Mouse (Mus musculus) gastrocnemius, postnatal 4 days (tissue): ENCODE data around the gene Brd7. TPM values are rescaled to one million over a fixed set of nuclear protein-coding genes. Genes with fewer than 3 reads are reported as not detected.

ENCODE experiments used
- DNase-seq, 2 experiments: peaks; one replicate each; pipeline ENCODE4 v3.0.0; 2021 to 2022; ENCODE audit warnings: low spot score in 2 of 2, mixed read lengths in 2 of 2
- total RNA-seq, 2 experiments: library from RNA; stranded (reverse); gene quantifications; 2 replicates each; pipeline ENCODE4 v1.2.3; 2021

Brd7 gene
- total RNA-seq, 2 experiments from 2014 or later: 71.1 to 71.9 TPM

- DNase-seq: peak; percentile 52 to 77
Measured at GRCm38 (mm10) chr8:88312966-88313365, 49.0 kb downstream of the Brd7 start.

GRCm38 (mm10) chr8:88310286-88310685, 51.7 kb downstream of the Brd7 start:
- no peak for DNase-seq

GRCm38 (mm10) chr8:88309881-88310280, 52.1 kb downstream of the Brd7 start:
- no peak for DNase-seq

- DNase-seq: no peak
Measured at GRCm38 (mm10) chr8:88309274-88309873, 52.6 kb downstream of the Brd7 start.

- no peak for DNase-seq
Measured at GRCm38 (mm10) chr8:88307736-88308135, 54.3 kb downstream of the Brd7 start.

- no peak for DNase-seq
Measured at GRCm38 (mm10) chr8:88306511-88306910, 55.5 kb downstream of the Brd7 start.

GRCm38 (mm10) chr8:88305814-88306213, 56.2 kb downstream of the Brd7 start:
- no peak for DNase-seq

- DNase-seq: no peak
Measured at GRCm38 (mm10) chr8:88301589-88302437, 60.2 kb downstream of the Brd7 start.

- DNase-seq: no peak
Measured at GRCm38 (mm10) chr8:88299907-88300603, 61.9 kb downstream of the Brd7 start.

- DNase-seq: no peak
Measured at GRCm38 (mm10) chr8:88298733-88299103, 63.3 kb downstream of the Brd7 start.

GRCm38 (mm10) chr8:88297976-88298732, 63.8 kb downstream of the Brd7 start:
- no peak for DNase-seq

DNA sequence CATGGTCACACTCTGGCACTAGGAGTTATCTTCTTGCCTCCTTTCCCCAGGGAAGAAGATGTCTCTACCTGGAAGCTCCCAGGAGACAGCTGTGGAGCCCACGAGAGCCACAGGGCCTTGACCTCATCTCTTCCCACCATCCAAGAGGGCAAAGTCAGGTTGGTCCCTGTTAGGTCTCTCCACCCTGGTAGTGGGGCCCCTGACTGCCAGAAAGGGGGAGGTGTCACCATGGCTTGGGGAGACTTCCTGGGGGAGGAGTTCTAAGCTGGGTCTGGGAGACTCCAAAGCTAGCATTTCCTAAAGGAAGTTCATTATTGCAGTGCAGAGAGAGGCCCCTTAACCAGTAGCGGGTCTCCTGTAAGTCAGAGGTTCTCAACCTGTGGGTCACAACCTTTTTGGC, 67.0 kb downstream of the Brd7 start:
- no peak for DNase-seq

DNA sequence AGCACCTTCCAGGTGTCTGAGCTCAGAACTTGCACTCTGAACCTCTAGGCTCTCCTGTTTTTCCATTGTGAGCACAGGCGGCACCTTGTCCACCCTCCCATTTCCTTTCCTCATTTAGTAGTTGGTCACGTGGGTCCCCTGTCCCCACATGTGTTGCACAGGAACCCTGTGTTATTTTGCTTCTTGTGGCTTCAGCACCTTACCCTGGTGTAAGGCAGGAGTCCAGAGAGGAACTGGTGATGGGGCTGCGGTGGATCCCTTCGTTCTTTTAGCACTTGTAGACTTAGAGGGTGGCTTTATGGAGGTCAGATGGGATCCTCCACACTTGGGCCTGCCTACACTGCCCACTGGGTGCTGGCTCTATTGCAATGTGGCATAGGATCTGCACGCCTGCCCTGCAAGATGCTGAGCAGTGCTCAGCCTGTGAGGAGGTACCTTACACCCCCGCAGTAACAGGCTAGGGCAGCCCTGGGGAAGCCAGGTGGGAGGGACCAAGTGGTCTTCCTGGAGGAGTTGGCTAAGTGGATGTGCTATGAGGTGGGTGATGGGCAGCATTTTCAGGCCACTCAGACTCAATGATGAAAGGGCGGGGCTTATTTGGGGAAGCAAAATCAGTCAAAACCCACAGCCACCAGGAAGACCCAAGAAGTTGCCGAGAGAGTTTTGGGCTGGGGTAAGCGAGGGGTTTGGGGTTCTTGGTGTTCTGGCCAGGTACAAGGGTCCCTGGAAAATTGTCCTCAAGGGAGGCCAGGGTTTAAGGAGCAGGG, 68.2 kb downstream of the Brd7 start:
- no peak for DNase-seq

DNA sequence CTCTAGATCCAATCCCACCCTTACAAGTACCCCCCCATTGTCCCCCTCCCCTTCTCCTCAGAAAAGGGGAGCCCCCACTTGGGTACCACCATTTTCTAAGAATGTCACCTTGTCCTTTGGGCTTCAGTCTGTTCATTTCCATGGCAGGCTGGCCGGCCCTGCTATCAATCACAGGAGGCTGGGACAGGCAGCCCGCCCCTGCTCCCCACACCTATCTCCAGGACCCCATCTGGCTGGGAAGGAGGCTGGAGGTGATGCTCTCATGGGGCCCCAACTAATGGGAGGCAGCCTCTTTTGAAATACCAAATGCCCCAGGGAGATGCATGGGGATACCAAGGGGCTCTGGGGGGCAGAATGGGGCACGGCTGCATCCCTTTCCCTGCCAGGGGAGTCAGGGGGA, 69.1 kb downstream of the Brd7 start:
- DNase-seq: no peak

GRCm38 (mm10) chr8:88291305-88291690, 70.7 kb downstream of the Brd7 start:
- no peak for DNase-seq

GRCm38 (mm10) chr8:88290326-88291304, 71.4 kb downstream of the Brd7 start:
- no peak for DNase-seq

- DNase-seq: no peak
Measured at GRCm38 (mm10) chr8:88289901-88290300, 72.1 kb downstream of the Brd7 start.

DNA sequence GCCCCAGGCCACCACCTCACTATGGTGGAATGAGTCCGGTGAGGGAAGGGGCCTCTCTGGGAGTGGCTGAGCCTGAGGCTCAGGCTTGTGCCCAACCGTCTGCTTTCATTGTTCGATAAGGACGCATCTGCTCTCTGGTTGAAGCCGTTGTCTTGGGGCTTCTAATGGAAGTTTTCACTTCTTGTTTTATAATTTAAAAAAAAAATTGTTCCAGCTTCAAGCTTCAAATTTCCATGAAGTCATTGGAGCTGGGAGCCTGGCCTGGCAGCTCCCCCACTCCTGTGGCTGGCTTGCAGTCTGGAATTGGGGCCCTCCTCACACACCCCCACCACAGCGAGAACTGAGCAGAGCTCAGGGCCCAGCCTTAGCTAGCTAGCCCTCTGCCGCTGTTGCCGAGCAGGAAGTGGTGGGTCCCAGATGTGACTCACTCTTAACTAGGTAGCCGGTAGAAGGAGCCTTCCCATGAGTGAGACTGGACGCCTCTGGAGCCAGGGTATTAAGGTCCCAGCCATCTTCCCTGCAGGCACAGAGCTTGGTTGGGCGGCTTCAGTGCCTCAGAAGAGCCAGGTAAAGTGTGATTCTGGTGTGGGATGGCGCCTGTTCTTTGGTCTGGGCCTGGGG, 73.3 kb downstream of the Brd7 start:
- DNase-seq: peak in 1 of 2 experiments; percentile 69

GRCm38 (mm10) chr8:88286421-88286960, 75.5 kb downstream of the Brd7 start:
- no peak for DNase-seq
